Mouse (Mus musculus) c-Kit-positive CD71-positive TER-119-positive erythroid progenitor cells, embryonic 14.5 days (primary cell): Measurements from ENCODE around the gene Zfp568.

Source experiments
- DNase-seq: peaks from one replicate; pipeline ENCODE4 v3.0.0-alpha.2; 2013; ENCODE audit warnings: low spot score

The Zfp568 gene

DNA sequence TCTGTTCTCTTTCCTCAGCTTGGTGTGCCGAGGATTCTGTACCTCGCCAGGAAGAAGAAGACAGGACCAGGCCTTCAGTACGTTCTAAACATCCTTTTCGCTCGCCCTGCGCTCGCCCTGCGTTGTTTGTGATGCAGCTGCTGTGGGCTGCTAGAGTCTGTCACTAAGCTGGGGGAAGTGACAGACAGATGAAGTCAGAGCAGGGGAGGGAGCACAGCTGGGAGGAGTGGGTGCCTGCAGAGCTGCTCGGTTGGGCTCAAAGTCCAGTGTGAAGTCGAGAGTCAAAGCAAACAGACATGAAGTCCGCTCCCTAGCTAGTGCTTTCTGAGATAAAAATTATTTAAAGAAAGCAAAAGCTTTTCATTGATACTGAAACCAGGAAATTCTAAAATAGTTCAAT is 5.3 kb downstream of the Zfp568 start:
- no peak for DNase-seq

DNA sequence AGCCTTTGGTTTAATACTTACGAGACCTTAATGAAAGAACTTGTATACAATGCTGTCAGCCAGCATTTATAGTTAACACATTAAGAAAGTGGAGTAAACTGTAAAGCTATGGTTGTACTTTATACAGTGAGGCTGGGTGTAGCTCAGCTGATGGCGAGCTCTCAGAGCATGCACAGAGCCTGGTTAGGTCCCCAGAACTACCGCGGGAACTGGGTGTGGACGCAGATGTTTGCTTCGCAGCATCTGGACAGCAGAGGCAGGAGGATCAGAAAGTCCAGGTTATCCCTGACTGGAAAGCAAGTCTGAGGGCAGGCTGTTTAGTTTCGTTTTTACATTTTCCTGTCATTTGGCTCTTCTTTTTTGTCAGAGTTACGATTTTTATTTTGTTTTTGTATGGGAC is 8.9 kb downstream of the Zfp568 start:
- no peak for DNase-seq

DNA sequence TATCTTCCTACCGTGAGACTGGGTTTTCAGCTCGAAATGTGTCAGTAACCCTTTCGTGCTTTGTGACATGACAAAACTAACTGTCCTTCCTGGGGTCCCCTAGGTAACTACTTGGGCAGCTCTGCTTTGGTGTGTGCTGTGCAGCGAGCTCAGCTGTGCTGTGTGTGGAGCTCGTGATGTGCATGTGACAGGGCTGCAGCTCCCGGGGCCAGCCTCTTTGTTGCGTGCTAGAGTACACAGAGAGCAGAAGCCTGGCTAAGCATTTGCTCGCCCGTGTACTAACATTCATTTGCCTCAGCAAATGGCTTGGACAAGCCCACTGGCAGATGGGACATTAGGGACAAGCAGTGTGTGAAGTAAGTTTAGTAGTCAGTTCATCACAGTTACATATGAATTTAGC is 9.6 kb downstream of the Zfp568 start:
- DNase-seq = no peak

DNA sequence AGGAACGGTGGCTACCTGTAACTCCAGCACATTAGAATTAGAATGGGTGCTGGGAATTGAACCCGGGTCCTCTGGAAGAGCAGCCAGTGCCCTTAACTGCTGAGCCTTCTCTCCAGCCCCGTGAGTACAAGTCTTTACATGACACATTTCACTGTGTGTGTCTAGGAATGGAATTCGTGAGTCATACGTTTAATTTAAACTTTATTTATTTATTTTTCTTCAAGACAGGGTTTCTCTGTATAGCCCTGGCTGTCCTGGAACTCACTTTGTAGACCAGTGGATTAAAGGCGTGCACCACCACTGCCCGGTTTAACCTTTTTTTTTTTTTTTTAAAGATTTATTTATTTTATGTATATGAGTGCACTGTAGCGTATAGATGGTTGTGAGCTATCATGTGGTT is 11.4 kb downstream of the Zfp568 start:
- DNase-seq = no peak

DNA sequence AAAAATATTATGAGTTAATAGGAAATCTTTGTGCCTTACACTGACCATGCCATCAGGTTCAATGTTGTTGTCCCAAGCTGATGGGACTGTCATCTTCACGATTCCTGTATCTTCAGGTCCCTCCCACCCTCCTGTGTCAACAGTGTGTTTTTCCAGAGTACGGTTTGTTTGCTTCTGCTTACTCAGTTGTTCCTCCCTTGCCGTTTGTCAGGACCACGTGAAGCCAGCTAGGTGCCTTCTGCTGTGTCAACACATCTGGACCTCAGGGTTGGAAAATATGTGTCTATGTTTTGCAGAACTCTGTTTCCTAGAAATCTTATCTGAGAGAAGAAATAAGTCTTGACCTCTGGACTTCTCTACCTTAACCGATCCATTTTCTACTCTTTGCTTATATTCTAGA is 16.8 kb downstream of the Zfp568 start:
- DNase-seq = no peak

DNA sequence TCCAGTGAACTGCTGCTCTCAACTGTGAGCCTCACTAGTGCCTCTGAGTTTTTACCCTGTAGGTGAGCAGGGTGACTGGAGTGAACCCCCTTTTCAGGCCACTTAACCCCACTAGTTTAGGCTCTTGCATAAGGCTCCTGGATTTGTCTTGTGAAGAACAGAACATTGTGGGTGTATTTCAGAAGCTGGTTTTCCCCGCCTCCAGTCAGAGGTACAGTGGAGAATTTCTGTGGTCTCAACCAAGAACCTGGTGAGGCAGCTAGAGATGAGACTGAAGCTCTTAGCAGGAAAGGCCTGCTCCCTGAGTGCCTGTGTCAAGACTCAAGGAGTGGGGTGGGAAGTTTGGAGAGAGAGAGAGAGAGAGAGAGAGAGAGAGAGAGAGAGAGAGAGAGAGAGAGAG is 23.8 kb downstream of the Zfp568 start:
- DNase-seq = no peak

DNA sequence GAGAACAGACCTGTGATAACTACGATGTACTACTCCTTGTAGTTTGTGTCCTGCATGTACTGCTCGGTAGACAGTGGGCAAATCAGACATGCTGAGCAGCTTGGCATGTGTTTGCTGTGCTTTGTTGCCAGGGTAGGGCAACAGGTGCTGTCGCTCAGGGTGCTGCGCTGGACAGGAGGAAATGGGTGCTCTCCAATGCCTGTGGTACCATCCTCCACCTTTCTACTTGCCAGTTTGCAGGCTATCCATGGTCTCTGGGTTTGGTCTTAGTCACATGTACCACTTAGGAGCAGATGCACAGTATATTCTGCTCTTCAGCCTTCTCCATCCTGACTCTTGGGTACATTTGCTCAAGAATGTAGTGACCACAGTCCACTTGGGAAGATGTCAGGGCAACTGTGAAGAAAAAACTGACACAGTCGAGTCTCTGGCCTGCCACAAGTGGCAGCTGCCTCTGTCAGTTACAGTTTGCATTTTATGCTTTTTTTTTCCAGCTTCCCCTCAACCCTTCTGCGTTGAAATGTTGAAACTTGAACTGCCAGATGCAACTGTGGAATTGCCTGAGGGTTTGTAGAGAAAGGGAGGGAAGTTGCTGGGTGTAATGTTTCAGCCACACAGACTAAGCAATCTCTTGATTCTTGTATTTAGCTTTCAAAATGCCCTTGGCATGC is 24.4 kb downstream of the Zfp568 start:
- DNase-seq = no peak

DNA sequence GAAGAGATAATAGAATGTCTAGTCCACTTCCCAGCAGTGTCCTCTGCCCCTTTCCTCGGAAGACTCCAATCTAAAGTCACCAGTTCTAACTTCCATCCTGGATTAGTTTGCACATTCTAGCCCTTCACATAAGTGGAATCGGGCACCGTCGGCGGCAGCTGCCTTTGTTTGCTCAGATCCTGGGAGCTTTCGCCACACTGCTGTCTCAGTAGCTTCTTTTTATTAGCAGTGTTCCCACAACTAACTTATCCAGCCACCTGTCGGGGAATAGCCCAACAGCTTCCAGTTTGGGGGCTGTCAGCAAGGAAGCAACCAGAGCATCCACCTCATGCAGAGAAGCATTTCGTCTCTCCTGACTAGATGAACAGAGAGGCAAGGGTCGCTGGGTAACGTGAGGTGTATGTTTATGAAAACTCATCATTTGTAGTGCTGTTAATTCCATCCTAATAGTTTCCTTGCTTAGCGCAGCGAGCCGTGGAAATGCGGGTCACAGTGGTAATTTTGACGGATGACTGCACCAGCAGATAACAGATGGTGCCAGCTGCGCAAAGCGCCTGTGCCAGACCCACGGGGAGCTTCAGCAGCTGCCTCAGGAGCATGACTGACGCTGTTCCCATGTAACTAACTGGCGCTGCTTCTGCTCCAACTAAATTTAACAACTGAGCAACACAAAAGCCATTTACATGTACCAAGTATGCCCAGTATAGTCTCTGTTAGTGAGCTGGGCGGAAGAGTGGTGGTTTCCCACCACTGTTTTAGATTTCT is 25.7 kb downstream of the Zfp568 start:
- no peak for DNase-seq

DNA sequence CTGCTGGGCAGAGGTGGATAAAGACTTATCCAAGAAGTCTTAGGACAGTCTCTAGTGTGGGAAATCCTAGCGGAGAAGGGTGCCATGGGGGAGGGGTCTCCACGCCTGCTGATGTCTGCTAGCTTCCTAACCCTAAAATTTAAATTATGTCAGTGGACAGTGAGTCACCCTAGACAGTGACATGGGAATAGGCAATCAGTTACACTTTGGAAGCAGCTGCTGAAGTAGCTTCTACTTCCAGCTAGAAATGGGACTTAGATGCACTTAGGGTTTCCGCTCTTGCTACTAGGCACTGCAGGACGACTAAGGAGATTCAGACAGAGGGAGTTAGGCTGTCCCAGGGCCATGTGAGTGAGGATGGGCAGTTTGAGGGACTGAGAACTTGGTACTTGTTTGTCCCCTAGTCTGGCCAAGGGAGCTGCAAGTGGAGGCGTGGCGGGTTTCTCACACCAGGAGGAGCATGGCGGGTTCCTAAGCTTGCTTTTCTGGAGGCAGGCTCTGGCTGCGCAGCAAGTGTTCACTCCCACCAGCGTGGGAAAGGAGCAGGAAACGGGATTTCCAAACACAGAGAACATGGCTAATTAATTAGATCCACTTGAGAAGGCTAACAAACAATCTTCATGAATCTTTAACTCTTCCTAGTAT is 26.9 kb downstream of the Zfp568 start:
- DNase-seq = no peak

DNA sequence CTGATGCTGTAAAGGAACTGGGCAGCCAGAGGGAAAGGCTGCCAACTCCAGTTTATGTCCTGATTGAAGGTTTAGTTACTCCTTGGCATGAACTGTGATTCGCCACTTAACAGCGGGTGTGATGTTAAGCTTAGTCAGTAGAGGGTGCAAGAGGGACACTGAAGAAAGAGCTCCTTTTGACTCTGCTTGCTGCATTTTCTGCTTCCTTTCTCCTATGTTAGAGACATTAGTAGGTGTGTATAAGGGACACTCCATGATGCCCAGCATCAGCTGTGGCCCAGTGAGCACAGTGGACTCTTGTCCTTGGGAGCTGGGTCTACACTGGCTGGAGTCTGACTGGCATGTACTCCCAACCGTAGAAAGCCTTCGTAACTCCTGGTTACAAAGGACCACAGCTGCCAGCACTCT is 29.2 kb downstream of the Zfp568 start:
- DNase-seq = peak; percentile 23

DNA sequence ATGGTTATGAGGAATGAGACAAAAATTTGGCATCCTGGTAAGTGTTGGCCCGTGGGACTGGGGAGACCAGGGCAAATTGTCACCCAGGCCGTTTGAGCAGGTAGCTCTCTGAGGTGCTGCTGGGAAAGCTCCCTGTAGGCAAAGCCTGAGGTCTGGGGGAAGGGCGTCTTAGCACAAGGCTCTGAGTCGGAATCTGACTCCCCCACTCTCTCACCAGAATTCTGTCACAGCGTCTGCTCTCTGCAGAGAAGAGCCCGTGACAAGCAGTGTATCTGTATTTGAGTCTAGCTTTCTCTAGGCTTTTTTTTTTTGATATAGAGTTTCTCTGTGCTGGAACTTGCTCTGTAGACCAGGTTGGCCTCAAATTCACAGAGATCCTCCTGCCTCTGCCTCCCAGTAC is 33.5 kb downstream of the Zfp568 start:
- DNase-seq = no peak

DNA sequence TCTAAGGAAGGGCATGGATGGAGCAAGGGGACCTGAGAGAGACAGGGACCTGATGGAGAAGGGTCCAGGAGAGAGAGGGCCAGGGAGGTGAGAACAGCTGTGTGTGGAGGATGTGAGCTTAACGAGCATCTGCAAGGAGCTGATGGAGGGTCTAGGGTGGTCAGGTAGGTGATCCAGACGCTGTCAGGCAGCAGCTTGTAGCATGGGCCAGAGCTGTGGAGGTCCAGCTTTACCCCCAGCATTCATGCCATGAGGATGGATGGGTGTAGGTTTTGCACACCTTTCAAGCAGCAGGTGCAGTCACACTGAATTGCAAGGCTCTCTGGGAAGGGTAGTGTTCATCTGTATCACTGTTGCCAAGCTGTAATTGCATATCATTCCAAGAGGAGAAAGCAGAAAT is 35.8 kb downstream of the Zfp568 start:
- DNase-seq = no peak

DNA sequence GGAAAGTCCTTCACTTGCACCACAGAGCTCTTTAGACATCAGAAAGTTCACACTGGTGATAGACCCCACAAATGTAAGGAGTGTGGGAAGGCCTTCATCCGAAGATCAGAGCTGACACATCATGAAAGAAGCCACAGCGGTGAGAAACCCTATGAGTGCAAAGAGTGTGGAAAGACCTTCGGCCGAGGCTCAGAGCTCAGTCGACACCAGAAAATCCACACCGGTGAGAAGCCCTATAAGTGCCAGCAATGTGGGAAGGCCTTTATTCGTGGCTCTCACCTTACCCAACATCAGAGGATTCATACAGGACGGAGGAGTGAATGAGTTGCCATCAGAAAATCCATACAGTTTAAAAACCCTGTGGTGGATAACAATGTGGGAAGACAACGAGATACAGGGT is 39.6 kb downstream of the Zfp568 start:
- DNase-seq = no peak

DNA sequence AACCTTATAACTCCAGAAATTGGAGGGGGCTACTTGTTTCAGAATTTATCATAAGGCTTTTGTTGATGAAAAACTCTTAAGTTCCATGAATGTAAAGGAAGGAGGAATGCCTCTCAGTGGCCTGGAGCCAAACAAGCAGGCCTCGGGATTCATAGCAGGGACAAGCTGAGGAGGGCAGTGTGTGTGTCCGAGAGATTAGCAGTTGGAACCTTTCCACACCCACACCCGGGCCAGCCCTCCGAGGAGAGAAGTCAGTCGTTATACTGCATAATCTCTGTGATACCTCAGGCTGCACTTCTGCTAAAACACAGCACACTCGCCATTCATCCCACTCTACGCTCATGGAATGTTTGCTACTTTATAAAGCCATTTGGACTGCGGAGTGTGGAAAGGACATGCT is 40.0 kb downstream of the Zfp568 start:
- no peak for DNase-seq

DNA sequence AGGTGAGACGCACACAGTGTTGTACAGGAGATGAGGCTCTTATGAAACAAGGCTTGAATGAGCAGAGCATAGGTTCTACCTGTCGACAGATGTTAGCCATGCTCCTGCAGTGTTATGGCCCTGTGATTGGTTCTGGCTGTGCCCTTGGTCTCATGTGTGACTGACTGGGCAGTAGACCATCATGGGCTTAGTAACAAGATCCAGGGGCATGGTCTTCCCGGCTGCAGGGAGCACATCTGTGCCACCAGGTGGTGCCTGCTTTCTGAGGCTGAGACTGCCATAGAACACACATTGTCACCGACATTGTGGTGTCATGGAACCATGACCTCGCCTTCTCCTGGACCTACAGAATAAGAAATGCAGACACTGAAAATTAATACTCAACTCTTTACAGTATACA is 41.6 kb downstream of the Zfp568 start:
- no peak for DNase-seq

DNA sequence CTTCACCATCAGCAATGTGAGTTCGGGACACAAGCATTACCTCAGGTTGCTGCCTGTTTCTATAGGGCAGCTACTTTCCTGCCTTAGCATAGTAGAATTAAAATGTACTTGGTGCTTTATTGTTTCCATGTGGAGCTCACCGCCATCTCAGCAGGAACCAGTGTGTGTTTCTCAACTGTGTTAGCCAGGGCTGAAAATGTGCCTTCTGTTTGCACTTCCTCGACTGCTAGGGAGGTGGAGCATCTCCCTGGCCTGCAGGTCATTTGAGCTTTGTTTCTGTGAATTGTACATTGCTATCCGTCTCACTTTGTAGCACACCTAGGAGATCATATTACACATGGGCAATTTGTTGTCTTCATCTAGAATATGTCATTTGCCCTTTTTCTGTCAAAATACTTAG is 43.6 kb downstream of the Zfp568 start:
- no peak for DNase-seq

DNA sequence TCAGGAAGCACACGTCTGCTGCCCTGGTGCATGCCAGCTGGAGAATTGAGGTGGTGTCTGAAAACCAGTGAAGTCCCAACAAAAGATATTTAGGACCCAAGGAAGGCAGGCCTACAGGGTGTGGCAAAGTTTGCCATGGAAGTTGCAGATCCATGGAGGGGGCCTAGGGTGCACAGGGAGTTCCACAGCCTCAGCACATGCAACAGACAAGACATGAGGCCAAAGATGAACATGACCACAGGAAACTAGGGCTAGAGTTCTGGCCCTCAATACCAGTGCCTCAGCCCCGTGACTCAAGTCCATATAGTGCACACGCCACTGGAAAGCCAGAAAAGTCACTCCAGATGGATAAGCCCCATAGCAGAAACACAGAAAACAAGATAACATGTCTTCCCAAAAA is 44.8 kb downstream of the Zfp568 start:
- DNase-seq = no peak

DNA sequence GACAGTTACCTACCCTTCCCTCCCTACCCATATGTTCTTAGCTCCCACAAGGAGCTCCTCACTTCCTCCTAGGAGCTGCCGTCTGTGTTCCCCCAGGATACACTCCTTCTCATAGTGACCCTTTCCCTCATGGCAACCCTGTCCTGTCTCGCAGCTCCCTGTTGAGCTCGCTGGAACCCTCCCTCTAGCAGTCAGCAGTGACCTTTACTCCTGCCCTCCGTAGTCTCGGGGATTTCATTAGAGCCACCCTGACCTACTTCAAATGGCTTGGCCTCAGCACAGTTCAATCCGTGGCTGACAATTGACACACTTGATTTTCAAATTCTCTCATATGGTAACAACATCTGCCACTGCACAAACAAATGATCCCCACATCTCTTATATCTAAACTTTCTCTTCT is 46.9 kb downstream of the Zfp568 start:
- DNase-seq = no peak

DNA sequence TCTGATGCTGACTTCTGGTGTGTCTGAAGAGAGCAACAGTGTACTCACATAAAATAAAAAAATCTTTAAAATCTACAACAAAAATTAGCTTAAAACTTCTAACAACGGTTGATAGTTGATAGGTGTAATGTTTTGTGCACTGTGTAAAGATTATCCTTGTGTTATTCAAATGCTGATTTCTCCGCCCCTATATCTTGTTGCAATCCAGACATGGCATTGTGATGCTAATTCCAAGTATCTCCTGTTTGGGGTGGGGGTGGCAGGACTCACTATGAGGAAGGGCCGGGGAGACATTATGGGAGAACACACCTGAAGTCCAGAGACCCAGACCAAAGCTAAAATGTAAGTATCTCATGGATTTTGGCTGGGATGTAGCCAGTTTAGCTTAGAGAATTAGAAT is 47.6 kb downstream of the Zfp568 start:
- DNase-seq = no peak

DNA sequence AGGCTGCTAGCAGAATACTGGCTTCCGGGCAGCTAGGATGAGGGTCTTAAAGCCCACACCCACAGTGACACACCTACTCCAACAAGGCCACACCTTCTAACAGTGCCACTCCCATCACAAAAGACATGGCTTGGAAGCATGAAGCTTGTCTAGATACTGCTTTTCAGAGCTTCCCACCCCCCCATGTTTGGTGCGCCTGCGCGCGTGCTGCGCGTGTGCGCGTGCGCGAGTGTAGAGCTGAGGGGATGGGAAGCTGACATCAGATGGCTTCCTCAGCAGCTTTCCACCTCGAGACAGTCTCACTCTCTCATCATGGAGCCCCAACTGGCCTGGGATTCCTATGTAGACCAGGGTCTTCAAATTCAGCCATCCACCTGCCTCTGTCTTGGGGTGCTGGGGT is 50.6 kb downstream of the Zfp568 start:
- no peak for DNase-seq

DNA sequence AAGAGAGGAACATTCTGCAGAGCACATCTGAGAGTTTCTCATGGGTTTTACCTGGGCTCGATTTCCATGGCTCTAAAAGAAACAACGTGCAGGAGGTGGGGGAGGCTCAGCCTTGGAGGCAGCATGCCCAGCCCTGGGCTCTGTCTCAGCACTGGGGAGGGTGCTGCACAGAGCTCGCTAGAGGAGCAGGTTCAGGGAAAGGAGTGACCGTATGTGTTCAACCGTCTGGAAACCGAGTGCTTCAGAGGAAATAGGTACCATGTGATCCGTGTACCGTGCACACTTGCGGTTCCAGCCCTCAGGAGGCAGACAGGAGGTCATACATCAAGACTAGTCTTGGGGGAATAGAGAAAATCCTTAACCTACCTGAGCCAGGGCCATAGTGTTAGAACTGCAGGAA is 60.6 kb downstream of the Zfp568 start:
- no peak for DNase-seq

DNA sequence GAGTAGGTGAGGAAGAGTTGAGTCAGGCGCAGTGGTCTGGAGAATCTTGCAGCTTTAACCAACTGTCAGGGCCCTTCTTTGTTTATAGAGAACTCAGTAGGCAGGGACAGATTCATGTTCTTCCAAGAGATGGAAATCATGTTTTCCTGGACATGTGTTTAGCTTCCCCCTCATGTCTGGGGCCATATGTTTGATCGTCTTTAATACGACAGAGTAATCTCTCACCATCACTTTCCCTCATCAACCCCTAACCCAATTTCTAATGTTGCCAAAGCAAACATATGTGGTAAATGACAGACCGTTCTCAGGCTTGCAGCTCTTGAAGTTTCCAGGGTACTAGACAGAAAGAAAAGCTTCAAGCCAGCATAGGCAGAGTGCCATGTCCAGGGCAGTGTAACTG is 64.4 kb downstream of the Zfp568 start:
- no peak for DNase-seq

DNA sequence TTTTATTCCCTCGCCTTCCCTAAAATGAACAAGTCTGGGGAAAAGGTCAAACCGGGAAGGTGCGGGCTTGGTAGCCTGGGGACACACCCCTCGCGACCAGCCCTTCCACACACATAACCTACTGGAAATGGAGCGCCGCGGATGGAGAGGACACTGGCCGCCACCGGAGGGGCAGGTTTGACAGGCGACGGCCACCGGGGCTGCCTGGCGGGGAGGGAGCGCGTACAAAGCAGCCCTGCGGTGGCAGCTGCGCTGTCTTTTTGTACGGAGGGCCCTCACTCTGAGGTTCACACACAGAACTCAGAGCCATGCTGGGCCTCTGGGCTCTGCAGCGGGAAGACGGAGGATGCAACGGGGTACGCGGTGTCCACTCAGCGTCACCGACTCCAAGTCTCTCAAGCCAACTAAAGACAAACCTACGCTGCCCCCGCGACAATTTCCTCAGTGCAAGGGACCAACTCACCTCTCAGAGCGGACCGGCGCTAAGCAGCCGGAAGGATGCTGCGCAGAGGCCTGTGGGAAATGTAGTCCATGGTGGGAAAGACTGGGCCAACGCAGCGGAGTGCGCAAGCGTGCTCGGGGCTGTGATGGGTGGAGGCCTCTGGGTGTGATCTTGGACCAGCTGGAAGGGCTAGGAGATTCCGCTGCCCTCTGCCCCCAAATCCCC is 67.3 kb downstream of the Zfp568 start, which contains the start of gene Zfp14:
Gene Zfp14 (minus strand): TSS at position 499 of the 667 bp plus-strand sequence.
- peak; percentile 75 for DNase-seq
